Mouse (Mus musculus) intestine, embryonic 15.5 days (tissue): ENCODE results near the gene Pgpep1. TPM values are rescaled to one million over a fixed set of nuclear protein-coding genes. Genes with fewer than 3 reads are reported as not detected.

Source experiments
- ATAC-seq: fragments of 200-750 bp; cut with Nextera tagmentation; 2 replicates; pipeline ENCODE4 v1.8.0; 2017; ENCODE audit warnings: moderate TSS enrichment, moderate library complexity
- H3K27ac ChIP-seq: fragments of 300-500 bp; sonication (generic); 2 replicates; pipeline ENCODE4 v1.5.1; 2015; ENCODE audit warnings: mild to moderate bottlenecking, inconsistent platforms
- H3K27me3 ChIP-seq: fragments of 300-500 bp; sonication (generic); replicated peaks from 2 replicates; pipeline ENCODE4 v1.6.1; 2015; ENCODE audit warnings: inconsistent platforms
- H3K36me3 ChIP-seq: fragments of 300-500 bp; sonication (generic); 2 replicates; pipeline ENCODE4 v1.6.1; 2015; ENCODE audit warnings: inconsistent platforms
- H3K4me1 ChIP-seq: fragments of 300-500 bp; sonication (generic); replicated peaks from 2 replicates; pipeline ENCODE4 v1.6.1; 2015; ENCODE audit warnings: inconsistent platforms
- H3K4me2 ChIP-seq: fragments of 300-500 bp; sonication (generic); replicated peaks from 2 replicates; pipeline ENCODE4 v1.6.1; 2015; ENCODE audit warnings: mild to moderate bottlenecking, inconsistent platforms
- H3K4me3 ChIP-seq: fragments of 300-500 bp; sonication (generic); replicated peaks from 2 replicates; pipeline ENCODE4 v1.5.1; 2015; ENCODE audit warnings: inconsistent platforms
- H3K9ac ChIP-seq: fragments of 300-500 bp; sonication (generic); 2 replicates; pipeline ENCODE4 v1.6.1; 2015; ENCODE audit warnings: inconsistent platforms
- H3K9me3 ChIP-seq: fragments of 300-500 bp; sonication (generic); 2 replicates; pipeline ENCODE4 v1.6.1; 2016; ENCODE audit warnings: inconsistent platforms
- WGBS: fragments of 180-500 bp; shearing (Covaris S2); methylation state at CpG from one replicate; pipeline ENCODE4 v1.1.7; 2015; 5-methylcytosine and 5-hydroxymethylcytosine counted together
- polyA plus RNA-seq: library from polyadenylated mRNA; unstranded; fragments of >200 nt; fragmentation: Nextera tagmentation; extraction: Ambion mirVana; gene quantifications from 2 replicates; pipeline ENCODE4 v1.2.1, GENCODE M21; 2015

Gene Pgpep1
- polyA plus RNA-seq, 1 experiment from 2014 or later: 58.0 TPM

GRCm38 (mm10) chr8:70698310-70699109, 38.3 kb upstream of the Pgpep1 start, which contains the start of gene Jund:
TSS of gene Jund (plus strand) at chr8:70698949.
- WGBS: under 1% methylated on average over 68 of the region's 69 CpGs
- peak within 1 kb of the TSS; percentile 98 for H3K27ac ChIP-seq
- no peaks in the 10 kb centered on the region for H3K9me3 ChIP-seq
- peak; percentile 86 for ATAC-seq
- 0 out of 2 replicates have a peak, but pooled peaks cover 7% of the 10 kb centered on the region for H3K36me3 ChIP-seq
- peak within 1 kb of the TSS; percentile 70 for H3K4me2 ChIP-seq
- peak within 1 kb of the TSS; percentile 86 for H3K4me3 ChIP-seq
- peak within 1 kb of the TSS; percentile 97 for H3K9ac ChIP-seq
- H3K4me1 ChIP-seq: peaks cover 45% of the 10 kb centered on the region
- H3K27me3 ChIP-seq: no peaks in the 10 kb centered on the region

- Histone ChIP-seq H3K36me3 (0 out of 2 replicates have a peak, but pooled peaks cover 4% of the 10 kb centered on the region), H3K4me3 (peak overlapping the region; percentile 86), H3K4me1 (peaks cover 45% of the 10 kb centered on the region), H3K4me2 (peak overlapping the region; percentile 61), H3K9me3 (no peaks in the 10 kb centered on the region), H3K9ac (peak overlapping the region; percentile 44; the same call in 1 of the 2 replicates), H3K27me3 (no peaks in the 10 kb centered on the region), H3K27ac (peak overlapping the region; percentile 91)
- no peak for ATAC-seq
- 59% methylated on average over 12 of the region's 12 CpGs for WGBS
These were observed 37.4 kb upstream of the Pgpep1 start for GRCm38 (mm10) chr8:70697366-70698250.

- no peak for ATAC-seq
- H3K4me1 ChIP-seq: peaks cover 46% of the 10 kb centered on the region
- 0 out of 2 replicates have a peak, but pooled peaks cover 4% of the 10 kb centered on the region for H3K36me3 ChIP-seq
- H3K9me3 ChIP-seq: no peaks in the 10 kb centered on the region
- peak overlapping the region; percentile 61 for H3K4me2 ChIP-seq
- peak overlapping the region; percentile 91 for H3K27ac ChIP-seq
- H3K4me3 ChIP-seq: peak overlapping the region; percentile 20
- no peaks in the 10 kb centered on the region for H3K27me3 ChIP-seq
- H3K9ac ChIP-seq: peak overlapping the region; percentile 49
- 46% methylated on average over 4 of the region's 4 CpGs for WGBS
These were observed 36.8 kb upstream of the Pgpep1 start for GRCm38 (mm10) chr8:70696946-70697345.

- peak overlapping the region; percentile 91 for H3K27ac ChIP-seq
- peaks cover 47% of the 10 kb centered on the region for H3K4me1 ChIP-seq
- H3K9me3 ChIP-seq: no peaks in the 10 kb centered on the region
- no peaks in the 10 kb centered on the region for H3K27me3 ChIP-seq
- H3K9ac ChIP-seq: peak overlapping the region; percentile 49
- H3K36me3 ChIP-seq: 0 out of 2 replicates have a peak, but pooled peaks cover 2% of the 10 kb centered on the region
- ATAC-seq: peak; percentile 20
- H3K4me2 ChIP-seq: peak overlapping the region; percentile 61
- WGBS: 3% methylated on average over 31 of the region's 31 CpGs
- H3K4me3 ChIP-seq: peak overlapping the region; percentile 20
These were observed 36.1 kb upstream of the Pgpep1 start for GRCm38 (mm10) chr8:70696019-70696885.

GRCm38 (mm10) chr8:70695318-70696018, 35.3 kb upstream of the Pgpep1 start:
- Histone ChIP-seq H3K27ac (peak overlapping the region; percentile 91), H3K36me3 (no peaks in the 10 kb centered on the region), H3K4me3 (no peak overlapping the region), H3K9ac (0 out of 2 replicates have a peak overlapping the region, but pooled peaks have one; percentile 8), H3K27me3 (no peaks in the 10 kb centered on the region), H3K9me3 (no peaks in the 10 kb centered on the region), H3K4me2 (peak overlapping the region; percentile 61), H3K4me1 (peaks cover 44% of the 10 kb centered on the region)
- no peak for ATAC-seq
- WGBS: 26% methylated on average over 32 of the region's 32 CpGs

GRCm38 (mm10) chr8:70693636-70694035, 33.4 kb upstream of the Pgpep1 start:
- Histone ChIP-seq H3K27ac (no peak overlapping the region), H3K9me3 (no peaks in the 10 kb centered on the region), H3K4me2 (no peak overlapping the region), H3K27me3 (no peaks in the 10 kb centered on the region), H3K4me1 (peaks cover 44% of the 10 kb centered on the region), H3K36me3 (no peaks in the 10 kb centered on the region), H3K4me3 (no peak overlapping the region), H3K9ac (no peak overlapping the region)
- no peak for ATAC-seq
- 64% methylated on average over 5 of the region's 5 CpGs for WGBS

GRCm38 (mm10) chr8:70691727-70692231, 31.6 kb upstream of the Pgpep1 start:
- Histone ChIP-seq H3K9ac (peak overlapping the region; percentile 46), H3K4me1 (peaks cover 33% of the 10 kb centered on the region), H3K4me3 (peak overlapping the region; percentile 32), H3K27me3 (no peaks in the 10 kb centered on the region), H3K27ac (peak overlapping the region; percentile 69), H3K36me3 (no peaks in the 10 kb centered on the region), H3K4me2 (peak overlapping the region; percentile 70), H3K9me3 (no peaks in the 10 kb centered on the region)
- peak; percentile 59 for ATAC-seq
- WGBS: 2% methylated on average over 20 of the region's 20 CpGs

- Histone ChIP-seq H3K4me3 (peak overlapping the region; percentile 32; the same call in 1 of the 2 replicates), H3K36me3 (no peaks in the 10 kb centered on the region), H3K4me1 (peaks cover 28% of the 10 kb centered on the region), H3K27ac (peak overlapping the region; percentile 69), H3K9ac (peak overlapping the region; percentile 46), H3K9me3 (no peaks in the 10 kb centered on the region), H3K27me3 (no peaks in the 10 kb centered on the region), H3K4me2 (peak overlapping the region; percentile 70)
- WGBS: 66% methylated on average over 4 of the region's 4 CpGs
- ATAC-seq: no peak
These were observed 31.0 kb upstream of the Pgpep1 start for GRCm38 (mm10) chr8:70691230-70691629.

- Histone ChIP-seq H3K9me3 (no peaks in the 10 kb centered on the region), H3K4me2 (no peak overlapping the region), H3K9ac (no peak overlapping the region), H3K27me3 (no peaks in the 10 kb centered on the region), H3K27ac (no peak overlapping the region), H3K36me3 (no peaks in the 10 kb centered on the region), H3K4me1 (peaks cover 16% of the 10 kb centered on the region), H3K4me3 (no peak overlapping the region)
- WGBS: 70% methylated on average over 5 of the region's 5 CpGs
- no peak for ATAC-seq
These were observed 29.8 kb upstream of the Pgpep1 start for GRCm38 (mm10) chr8:70689892-70690390.

GRCm38 (mm10) chr8:70688136-70688535, 27.9 kb upstream of the Pgpep1 start:
- no peaks in the 10 kb centered on the region for H3K27me3 ChIP-seq
- no peaks in the 10 kb centered on the region for H3K9me3 ChIP-seq
- H3K4me3 ChIP-seq: no peak overlapping the region
- no peak overlapping the region for H3K4me2 ChIP-seq
- no peak for ATAC-seq
- H3K27ac ChIP-seq: no peak overlapping the region
- peaks cover 14% of the 10 kb centered on the region for H3K4me1 ChIP-seq
- no peaks in the 10 kb centered on the region for H3K36me3 ChIP-seq
- H3K9ac ChIP-seq: no peak overlapping the region
- WGBS: 82% methylated on average over 3 of the region's 3 CpGs

GRCm38 (mm10) chr8:70687576-70687975, 27.4 kb upstream of the Pgpep1 start:
- H3K36me3 ChIP-seq: no peaks in the 10 kb centered on the region
- no peak for ATAC-seq
- H3K27me3 ChIP-seq: no peaks in the 10 kb centered on the region
- H3K4me1 ChIP-seq: peaks cover 16% of the 10 kb centered on the region
- H3K27ac ChIP-seq: no peak overlapping the region
- H3K4me3 ChIP-seq: no peak overlapping the region
- WGBS: 72% methylated on average over 8 of the region's 8 CpGs
- no peaks in the 10 kb centered on the region for H3K9me3 ChIP-seq
- H3K9ac ChIP-seq: no peak overlapping the region
- no peak overlapping the region for H3K4me2 ChIP-seq
